Mouse (Mus musculus) hindbrain, embryonic 16.5 days (tissue): ENCODE data around the gene Cd274. TPM values are rescaled to one million over a fixed set of nuclear protein-coding genes. Genes with fewer than 3 reads are reported as not detected.

Experiments
- ATAC-seq: fragments of 200-750 bp; cut with Nextera tagmentation; 2 replicates; pipeline ENCODE4 v1.8.0; 2017; ENCODE audit warnings: moderate TSS enrichment, moderate library complexity
- H3K27ac ChIP-seq: fragments of 300-500 bp; sonication (generic); 2 replicates; pipeline ENCODE4 v1.5.1; 2014; ENCODE audit warnings: low read depth, mild to moderate bottlenecking, control low read depth, low read length, moderate library complexity
- H3K27me3 ChIP-seq: fragments of 300-500 bp; sonication (generic); replicated peaks from 2 replicates; pipeline ENCODE4 v1.6.1; 2014; ENCODE audit warnings: low read length; ENCODE audit not compliant: control insufficient read depth, insufficient read depth
- H3K36me3 ChIP-seq: fragments of 300-500 bp; sonication (generic); 2 replicates; pipeline ENCODE4 v1.6.1; 2014; ENCODE audit warnings: mild to moderate bottlenecking, low read length, moderate library complexity, mixed read lengths; ENCODE audit not compliant: control insufficient read depth, insufficient read depth
- H3K4me1 ChIP-seq: fragments of 300-500 bp; sonication (generic); 2 replicates; pipeline ENCODE4 v1.6.1; 2014; ENCODE audit warnings: low read depth, low read length; ENCODE audit not compliant: control insufficient read depth, insufficient read depth
- H3K4me2 ChIP-seq: fragments of 300-500 bp; sonication (generic); 2 replicates; pipeline ENCODE4 v1.6.1; 2014; ENCODE audit warnings: mild to moderate bottlenecking, low read length, control low read depth, moderate library complexity
- H3K4me3 ChIP-seq: fragments of 300-500 bp; sonication (generic); 2 replicates; pipeline ENCODE4 v1.5.1; 2014; ENCODE audit warnings: mild to moderate bottlenecking, low read length, control low read depth, moderate library complexity
- H3K9ac ChIP-seq: fragments of 300-500 bp; sonication (generic); 2 replicates; pipeline ENCODE4 v1.6.1; 2014; ENCODE audit warnings: low read depth, mild to moderate bottlenecking, control low read depth, low read length, moderate library complexity
- H3K9me3 ChIP-seq: fragments of 300-500 bp; sonication (generic); 2 replicates; pipeline ENCODE4 v1.6.1; 2014; ENCODE audit warnings: mild to moderate bottlenecking, low read length, moderate library complexity; ENCODE audit not compliant: control insufficient read depth
- whole genome bisulfite sequencing: fragments of 180-500 bp; shearing (Covaris S2); extraction: QIAGEN DNeasy Blood & Tissue Kit; methylation state at CpG from one replicate; pipeline ENCODE4 v1.1.7; 2014; 5-methylcytosine and 5-hydroxymethylcytosine counted together
- polyA plus RNA-seq: library from polyadenylated mRNA; unstranded; fragments of >200 nt; fragmentation: Nextera tagmentation; extraction: Ambion mirVana; gene quantifications from 2 replicates; pipeline ENCODE4 v1.2.1, GENCODE M21; 2015

Cd274 gene
- polyA plus RNA-seq, 1 experiment from 2014 or later: 0.56 TPM

GRCm38 (mm10) chr19:29384412-29384811 is 17.2 kb downstream of the Cd274 start:
- no peak overlapping the region for H3K9ac ChIP-seq
- WGBS: 90% methylated on average over 9 of the region's 9 CpGs
- ATAC-seq: no peak
- H3K9me3 ChIP-seq: no peaks in the 10 kb centered on the region
- no peak overlapping the region for H3K4me3 ChIP-seq
- no peak overlapping the region for H3K4me2 ChIP-seq
- H3K27me3 ChIP-seq: no peaks in the 10 kb centered on the region
- H3K27ac ChIP-seq: no peak overlapping the region
- H3K4me1 ChIP-seq: no peaks in the 10 kb centered on the region
- no peaks in the 10 kb centered on the region for H3K36me3 ChIP-seq

GRCm38 (mm10) chr19:29384994-29385393 is 17.7 kb downstream of the Cd274 start:
- no peaks in the 10 kb centered on the region for H3K4me1 ChIP-seq
- no peak overlapping the region for H3K27ac ChIP-seq
- no peaks in the 10 kb centered on the region for H3K27me3 ChIP-seq
- H3K9ac ChIP-seq: no peak overlapping the region
- no peaks in the 10 kb centered on the region for H3K9me3 ChIP-seq
- H3K4me2 ChIP-seq: no peak overlapping the region
- no peaks in the 10 kb centered on the region for H3K36me3 ChIP-seq
- 89% methylated on average over 6 of the region's 6 CpGs for WGBS
- no peak overlapping the region for H3K4me3 ChIP-seq
- ATAC-seq: no peak

GRCm38 (mm10) chr19:29385822-29386221 is 18.6 kb downstream of the Cd274 start:
- no peaks in the 10 kb centered on the region for H3K4me1 ChIP-seq
- H3K36me3 ChIP-seq: no peaks in the 10 kb centered on the region
- no peak overlapping the region for H3K4me3 ChIP-seq
- H3K9ac ChIP-seq: no peak overlapping the region
- no peak for ATAC-seq
- H3K4me2 ChIP-seq: no peak overlapping the region
- H3K9me3 ChIP-seq: no peaks in the 10 kb centered on the region
- no peaks in the 10 kb centered on the region for H3K27me3 ChIP-seq
- H3K27ac ChIP-seq: no peak overlapping the region
- WGBS: 83% methylated on average over 4 of the region's 4 CpGs

- no peak overlapping the region for H3K4me2 ChIP-seq
- H3K27me3 ChIP-seq: no peaks in the 10 kb centered on the region
- ATAC-seq: no peak
- no peaks in the 10 kb centered on the region for H3K9me3 ChIP-seq
- no peak overlapping the region for H3K4me3 ChIP-seq
- H3K4me1 ChIP-seq: no peaks in the 10 kb centered on the region
- no peaks in the 10 kb centered on the region for H3K36me3 ChIP-seq
- H3K9ac ChIP-seq: no peak overlapping the region
- WGBS: 100% methylated on average over 1 of the region's 1 CpGs
- no peak overlapping the region for H3K27ac ChIP-seq
These were observed 21.6 kb downstream of the Cd274 start for GRCm38 (mm10) chr19:29388818-29389217.

GRCm38 (mm10) chr19:29390483-29390882 is 23.2 kb downstream of the Cd274 start:
- H3K4me2 ChIP-seq: no peak overlapping the region
- H3K9ac ChIP-seq: no peak overlapping the region
- 92% methylated on average over 5 of the region's 5 CpGs for WGBS
- H3K4me1 ChIP-seq: no peaks in the 10 kb centered on the region
- H3K27me3 ChIP-seq: no peaks in the 10 kb centered on the region
- H3K36me3 ChIP-seq: no peaks in the 10 kb centered on the region
- no peak overlapping the region for H3K27ac ChIP-seq
- ATAC-seq: no peak
- H3K4me3 ChIP-seq: no peak overlapping the region
- H3K9me3 ChIP-seq: no peaks in the 10 kb centered on the region

- H3K4me3 ChIP-seq: no peak overlapping the region
- H3K27me3 ChIP-seq: no peaks in the 10 kb centered on the region
- H3K9ac ChIP-seq: no peak overlapping the region
- H3K27ac ChIP-seq: no peak overlapping the region
- no peaks in the 10 kb centered on the region for H3K36me3 ChIP-seq
- H3K4me1 ChIP-seq: no peaks in the 10 kb centered on the region
- H3K9me3 ChIP-seq: no peaks in the 10 kb centered on the region
- ATAC-seq: no peak
- H3K4me2 ChIP-seq: no peak overlapping the region
- 73% methylated on average over 4 of the region's 4 CpGs for WGBS
These were observed 24.0 kb downstream of the Cd274 start for GRCm38 (mm10) chr19:29391279-29391678.

- Histone ChIP-seq H3K27ac (no peak overlapping the region), H3K27me3 (no peaks in the 10 kb centered on the region), H3K4me1 (no peaks in the 10 kb centered on the region), H3K9ac (no peak overlapping the region), H3K4me2 (no peak overlapping the region), H3K36me3 (no peaks in the 10 kb centered on the region), H3K4me3 (no peak overlapping the region), H3K9me3 (peaks cover 1% of the 10 kb centered on the region; the same call in 1 of the 2 replicates)
- ATAC-seq: no peak
- 92% methylated on average over 9 of the region's 9 CpGs for WGBS
These were observed 26.1 kb downstream of the Cd274 start for GRCm38 (mm10) chr19:29393333-29393732.

- Histone ChIP-seq H3K4me3 (no peak overlapping the region), H3K9me3 (peaks cover 4% of the 10 kb centered on the region), H3K9ac (no peak overlapping the region), H3K4me1 (no peaks in the 10 kb centered on the region), H3K27me3 (no peaks in the 10 kb centered on the region), H3K36me3 (no peaks in the 10 kb centered on the region), H3K27ac (no peak overlapping the region), H3K4me2 (no peak overlapping the region)
- 92% methylated on average over 2 of the region's 2 CpGs for WGBS
- ATAC-seq: no peak
These were observed 27.5 kb downstream of the Cd274 start for GRCm38 (mm10) chr19:29394721-29395120.

GRCm38 (mm10) chr19:29396353-29396752 is 29.1 kb downstream of the Cd274 start:
- Histone ChIP-seq H3K36me3 (no peaks in the 10 kb centered on the region), H3K27me3 (no peaks in the 10 kb centered on the region), H3K27ac (no peak overlapping the region), H3K4me2 (no peak overlapping the region), H3K4me3 (no peak overlapping the region), H3K4me1 (no peaks in the 10 kb centered on the region), H3K9me3 (peaks cover 4% of the 10 kb centered on the region), H3K9ac (no peak overlapping the region)
- 88% methylated on average over 1 of the region's 1 CpGs for WGBS
- ATAC-seq: no peak

GRCm38 (mm10) chr19:29399786-29400185 is 32.5 kb downstream of the Cd274 start:
- Histone ChIP-seq H3K9me3 (peaks cover 4% of the 10 kb centered on the region), H3K4me1 (peaks cover 3% of the 10 kb centered on the region; the same call in 1 of the 2 replicates), H3K27ac (no peak overlapping the region), H3K27me3 (no peaks in the 10 kb centered on the region), H3K4me2 (no peak overlapping the region), H3K4me3 (no peak overlapping the region), H3K9ac (no peak overlapping the region), H3K36me3 (no peaks in the 10 kb centered on the region)
- 94% methylated on average over 4 of the region's 4 CpGs for WGBS
- no peak for ATAC-seq
